17 mouse cellular contexts compared by ENCODE assay signal in the genomic region with DNA sequence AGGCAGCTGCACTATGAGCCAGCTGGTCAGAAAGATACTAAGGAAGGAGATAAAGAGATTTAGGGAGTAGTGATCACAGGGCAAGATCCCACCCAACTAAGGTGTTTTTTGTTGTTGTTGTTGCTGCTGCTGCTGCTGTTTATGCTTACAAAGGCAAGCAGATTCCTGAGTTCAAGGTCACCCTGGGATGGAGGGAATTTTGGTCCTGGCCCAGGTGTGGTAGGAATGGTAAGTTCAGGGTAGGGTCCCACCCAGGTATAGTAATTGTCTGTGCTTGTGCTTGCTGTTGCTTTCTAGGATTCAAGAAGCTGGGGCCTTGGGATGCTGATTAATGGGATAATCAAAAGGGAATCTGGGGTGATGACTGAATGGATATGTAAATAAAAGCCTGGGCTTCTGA. TPM values are rescaled to one million over a fixed set of nuclear protein-coding genes. Genes with fewer than 3 reads are reported as not detected.
"Had no signal": no experiment of that assay in that cellular context is flagged by ENCODE, and none has a peak within 500 bp of the region (broad histone marks: within the 10 kb centered on the region; RNA-seq: fewer than 3 reads in every experiment).

No protein-coding gene starts in this region.

- H3K9ac ChIP-seq: neural tube, embryonic 13.5 days; neural tube, embryonic 15.5 days; stomach, embryonic 15.5 days had no signal

- H3K27ac ChIP-seq: neural tube, embryonic 13.5 days; neural tube, embryonic 15.5 days; stomach, embryonic 15.5 days; stomach, postnatal 0 days had no signal

- H3K36me3 ChIP-seq: neural tube, embryonic 13.5 days; neural tube, embryonic 15.5 days; stomach, embryonic 15.5 days had no signal

- H3K4me2 ChIP-seq: neural tube, embryonic 13.5 days; neural tube, embryonic 15.5 days; stomach, embryonic 15.5 days had no signal

- H3K4me1 ChIP-seq: neural tube, embryonic 13.5 days; neural tube, embryonic 15.5 days; stomach, embryonic 15.5 days had no signal

- DNase-seq: retina, postnatal 1 day; right cerebral cortex, adult 18-20 months; right cerebral cortex, postnatal 14 days; right cerebral cortex, postnatal 25 days; right cerebral cortex, postnatal 4 days; spleen, adult 18-20 months; thymus, adult 18-20 months; thymus, adult 2 months; thymus, postnatal 14 days; thymus, postnatal 25 days; thymus, postnatal 36 days; thymus, postnatal 4 days had no signal

- H3K4me3 ChIP-seq: neural tube, embryonic 13.5 days; neural tube, embryonic 15.5 days; stomach, embryonic 15.5 days had no signal

- H3K9me3 ChIP-seq: neural tube, embryonic 13.5 days; neural tube, embryonic 15.5 days; stomach, embryonic 15.5 days had no signal

- H3K27me3 ChIP-seq: neural tube, embryonic 13.5 days; neural tube, embryonic 15.5 days; stomach, embryonic 15.5 days had no signal

RNA-seq across cellular contexts. Expression of a gene that starts 51.3 kb away (rescaled TPM):
- total RNA-seq: neutrophil, adult 5-6 weeks had no signal
